Mouse (Mus musculus) G1E (cell line): ENCODE measurements at regions not wholly inside any gene's neighbourhood (a gene's known extent, or its start where the extent isn't known, plus 50 kb on each side); places are given as distances from the start of the nearest gene placed in this dataset.

ENCODE experiments used
- ATAC-seq: 2 replicates; pipeline ENCODE4 v1.8.0; 2016; ENCODE audit warnings: mild to moderate bottlenecking; ENCODE audit not compliant: insufficient number of reproducible peaks, poor library complexity, low FRiP score, severe bottlenecking; ENCODE audit errors: extremely low read depth
- DNase-seq: peaks from one replicate; pipeline ENCODE4 v3.0.0; 2012; ENCODE audit warnings: low spot score
- H3K27me3 ChIP-seq: 2 replicates; pipeline ENCODE4 v1.6.1; 2012; ENCODE audit warnings: mild to moderate bottlenecking, low read length, inconsistent platforms; ENCODE audit not compliant: insufficient read depth
- H3K36me3 ChIP-seq: replicated peaks from 2 replicates; pipeline ENCODE3; 2012; ENCODE audit warnings: mild to moderate bottlenecking, inconsistent platforms
- H3K4me1 ChIP-seq: 2 replicates; pipeline ENCODE4 v1.6.1; 2012; ENCODE audit warnings: low read depth, low read length, inconsistent platforms, mixed read lengths; ENCODE audit not compliant: insufficient read depth
- H3K4me3 ChIP-seq: 2 replicates; pipeline ENCODE4 v1.5.1; 2012; ENCODE audit warnings: low read depth, mild to moderate bottlenecking, inconsistent platforms, low read length, moderate library complexity, mixed read lengths
- H3K9me3 ChIP-seq: replicated peaks from 2 replicates; pipeline ENCODE4 v1.6.1; 2012; ENCODE audit warnings: inconsistent platforms
- CTCF ChIP-seq: IDR thresholded peaks from 2 replicates; pipeline ENCODE4 v1.5.1; 2012; ENCODE audit warnings: low read depth, low read length, inconsistent platforms, mixed read lengths
- GATA1 ChIP-seq: IDR thresholded peaks from 2 replicates; pipeline ENCODE4 v1.6.1; 2012; ENCODE audit warnings: borderline replicate concordance, low read length, inconsistent platforms, mixed read lengths
- GATA2 ChIP-seq: IDR thresholded peaks from 2 replicates; pipeline ENCODE4 v1.6.1; 2012; ENCODE audit warnings: low read depth, low read length, inconsistent platforms, borderline replicate concordance
- POLR2AphosphoS5 ChIP-seq: IDR thresholded peaks from 2 replicates; pipeline ENCODE4 v1.6.1; 2012; ENCODE audit warnings: low read depth, low read length, inconsistent platforms; ENCODE audit not compliant: insufficient replicate concordance
- TAL1 ChIP-seq: conservative IDR thresholded peaks from 2 replicates; pipeline ENCODE4 v1.6.1; 2012; ENCODE audit warnings: low read depth, low read length, inconsistent platforms, mixed read lengths

- no peak overlapping the region for H3K4me3 ChIP-seq
- ATAC-seq, result no peak
- H3K4me1 ChIP-seq, result no peaks in the 10 kb centered on the region
- TF ChIP-seq POLR2AphosphoS5, result no peak
- TF ChIP-seq CTCF, result no peak
- no peak for TF ChIP-seq TAL1
- TF ChIP-seq GATA2, result no peak
- no peak for TF ChIP-seq GATA1
- H3K9me3 ChIP-seq, result peaks cover 71% of the 10 kb centered on the region
- DNase-seq, result no peak
- H3K27me3 ChIP-seq, result no peaks in the 10 kb centered on the region
- no peaks in the 10 kb centered on the region for H3K36me3 ChIP-seq
Measured at GRCm38 (mm10) chr7:138650946-138651345, 194.9 kb upstream of the Ppp2r2d start.

- no peak for ATAC-seq
- no peak overlapping the region for H3K4me3 ChIP-seq
- no peak for TF ChIP-seq TAL1
- TF ChIP-seq GATA1, result no peak
- no peak for TF ChIP-seq CTCF
- no peak for TF ChIP-seq POLR2AphosphoS5
- TF ChIP-seq GATA2, result no peak
- no peaks in the 10 kb centered on the region for H3K4me1 ChIP-seq
- DNase-seq, result no peak
- H3K9me3 ChIP-seq, result peaks cover 63% of the 10 kb centered on the region
- H3K27me3 ChIP-seq, result no peaks in the 10 kb centered on the region
- H3K36me3 ChIP-seq, result no peaks in the 10 kb centered on the region
Measured at GRCm38 (mm10) chr7:138647636-138648035, 198.2 kb upstream of the Ppp2r2d start.

GRCm38 (mm10) chr7:138640492-138641165, 205.2 kb upstream of the Ppp2r2d start:
- ATAC-seq, result no peak

GRCm38 (mm10) chr7:138639541-138639940, 206.3 kb upstream of the Ppp2r2d start:
- no peaks in the 10 kb centered on the region for H3K27me3 ChIP-seq
- TF ChIP-seq POLR2AphosphoS5, result no peak
- TF ChIP-seq GATA2, result no peak
- no peak for TF ChIP-seq GATA1
- DNase-seq (no peak), ATAC-seq (no peak)
- no peak overlapping the region for H3K4me3 ChIP-seq
- peaks cover 43% of the 10 kb centered on the region for H3K9me3 ChIP-seq
- H3K4me1 ChIP-seq, result no peaks in the 10 kb centered on the region
- no peaks in the 10 kb centered on the region for H3K36me3 ChIP-seq

More at GRCm38 (mm10) chr7:138640492-138641165, 205.2 kb upstream of the Ppp2r2d start:
- H3K36me3 ChIP-seq, result no peaks in the 10 kb centered on the region
- no peak for TF ChIP-seq POLR2AphosphoS5
- no peak for TF ChIP-seq TAL1
- no peak for TF ChIP-seq GATA2
- TF ChIP-seq CTCF, result no peak
- TF ChIP-seq GATA1, result no peak
- peaks cover 44% of the 10 kb centered on the region for H3K9me3 ChIP-seq
- DNase-seq, result no peak
- H3K4me1 ChIP-seq, result no peaks in the 10 kb centered on the region
- H3K4me3 ChIP-seq, result no peak overlapping the region
- no peaks in the 10 kb centered on the region for H3K27me3 ChIP-seq

GRCm38 (mm10) chr7:138626061-138626460, 219.8 kb upstream of the Ppp2r2d start:
- H3K36me3 ChIP-seq, result no peaks in the 10 kb centered on the region
- no peak overlapping the region for H3K4me3 ChIP-seq
- DNase-seq (no peak), ATAC-seq (no peak)
- peaks cover 54% of the 10 kb centered on the region for H3K9me3 ChIP-seq
- H3K4me1 ChIP-seq, result no peaks in the 10 kb centered on the region
- H3K27me3 ChIP-seq, result no peaks in the 10 kb centered on the region
- TF ChIP-seq GATA2 (no peak), CTCF (no peak), TAL1 (no peak), POLR2AphosphoS5 (no peak), GATA1 (no peak)

GRCm38 (mm10) chr7:138620896-138621655, 223.5 kb upstream of the Tcerg1l start:
- ATAC-seq, result no peak
- H3K36me3 ChIP-seq, result no peaks in the 10 kb centered on the region

More at GRCm38 (mm10) chr7:138620896-138621655, 223.5 kb upstream of the Tcerg1l start:
- TF ChIP-seq GATA2, result no peak
- no peak for TF ChIP-seq GATA1
- TF ChIP-seq CTCF, result no peak
- no peak for TF ChIP-seq POLR2AphosphoS5
- H3K4me3 ChIP-seq, result no peak overlapping the region
- peaks cover 78% of the 10 kb centered on the region for H3K9me3 ChIP-seq
- no peak for DNase-seq
- H3K4me1 ChIP-seq, result no peaks in the 10 kb centered on the region
- H3K27me3 ChIP-seq, result no peaks in the 10 kb centered on the region
